Mouse (Mus musculus): Measurements from ENCODE around the gene Aars2.

Aars2 gene

GRCm38 (mm10) chr17:45500981-45501380 lies 5.7 kb upstream of the Aars2 start:
- DNase-seq (ENCODE audit: low spot score in 2 of 2): no peak

- DNase-seq (ENCODE audit: low spot score in 2 of 2): no peak
These were observed 4.3 kb upstream of the Aars2 start for GRCm38 (mm10) chr17:45502324-45502723.

GRCm38 (mm10) chr17:45503301-45503973 lies 3.2 kb upstream of the Aars2 start:
- DNase-seq (ENCODE audit: low spot score in 2 of 2): no peak

- no peak for DNase-seq (ENCODE audit: low spot score in 2 of 2)
These were observed 638 bp upstream of the Aars2 start for GRCm38 (mm10) chr17:45505941-45506465.

- DNase-seq (ENCODE audit: low spot score in 2 of 2): no peak
These were observed 4.2 kb downstream of the Aars2 start for GRCm38 (mm10) chr17:45510871-45511270.

- DNase-seq (ENCODE audit: low spot score in 2 of 2): no peak
These were observed 5.1 kb downstream of the Aars2 start for GRCm38 (mm10) chr17:45511757-45512156.

GRCm38 (mm10) chr17:45515204-45515726 lies 8.6 kb downstream of the Aars2 start:
- DNase-seq (ENCODE audit: low spot score in 2 of 2): no peak

- DNase-seq (ENCODE audit: low spot score in 2 of 2): no peak
These were observed 9.2 kb downstream of the Aars2 start for GRCm38 (mm10) chr17:45515806-45516205.

- peak; percentile 53 to 79 for DNase-seq (ENCODE audit: low spot score in 2 of 2)
These were observed 9.8 kb downstream of the Aars2 start for GRCm38 (mm10) chr17:45516488-45516887.

- no peak for DNase-seq (ENCODE audit: low spot score in 2 of 2)
These were observed 10.5 kb downstream of the Aars2 start for GRCm38 (mm10) chr17:45517135-45517534.

GRCm38 (mm10) chr17:45517549-45518215 lies 11.0 kb downstream of the Aars2 start:
- no peak for DNase-seq (ENCODE audit: low spot score in 2 of 2)

- no peak for DNase-seq (ENCODE audit: low spot score in 2 of 2)
These were observed 12.3 kb downstream of the Aars2 start for GRCm38 (mm10) chr17:45518766-45519475.

GRCm38 (mm10) chr17:45520136-45520535 lies 13.5 kb downstream of the Aars2 start:
- no peak for DNase-seq (ENCODE audit: low spot score in 2 of 2)

- peak; percentile 29 to 55 for DNase-seq (ENCODE audit: low spot score in 2 of 2)
These were observed 16.6 kb downstream of the Aars2 start, which contains the start of gene Tcte1 for GRCm38 (mm10) chr17:45523263-45523662. TSS of gene Tcte1 (plus strand) at chr17:45523434.

- DNase-seq (ENCODE audit: low spot score in 2 of 2): no peak
These were observed 18.3 kb downstream of the Aars2 start for GRCm38 (mm10) chr17:45524961-45525360.

GRCm38 (mm10) chr17:45526571-45526970 lies 19.9 kb downstream of the Aars2 start:
- no peak for DNase-seq (ENCODE audit: low spot score in 2 of 2)

- DNase-seq (ENCODE audit: low spot score in 2 of 2): no peak
These were observed 23.7 kb downstream of the Aars2 start for GRCm38 (mm10) chr17:45530346-45530782.

- DNase-seq (ENCODE audit: low spot score in 2 of 2): no peak
These were observed 26.3 kb downstream of the Aars2 start for GRCm38 (mm10) chr17:45532896-45533295.

- no peak for DNase-seq (ENCODE audit: low spot score in 2 of 2)
These were observed 29.6 kb downstream of the Aars2 start for GRCm38 (mm10) chr17:45536264-45536663.

GRCm38 (mm10) chr17:45538394-45538793 lies 31.8 kb downstream of the Aars2 start:
- no peak for DNase-seq (ENCODE audit: low spot score in 2 of 2)

GRCm38 (mm10) chr17:45539664-45540063 lies 33.0 kb downstream of the Aars2 start:
- DNase-seq (ENCODE audit: low spot score in 2 of 2): no peak

GRCm38 (mm10) chr17:45542129-45542528 lies 35.5 kb downstream of the Aars2 start:
- DNase-seq (ENCODE audit: low spot score in 2 of 2): no peak
